Mouse (Mus musculus) MEL (cell line): ENCODE measurements around the gene Shb. TPM values are rescaled to one million over a fixed set of nuclear protein-coding genes. Genes with fewer than 3 reads are reported as not detected.

Experiments
- DNase-seq: peaks from one replicate; pipeline ENCODE4 v3.0.0; 2011; ENCODE audit warnings: low read depth, low spot score
- H3K27ac ChIP-seq: 2 replicates; pipeline ENCODE4 v1.5.1; 2012; ENCODE audit warnings: low read depth, mild to moderate bottlenecking, control low read depth, low read length, moderate library complexity; ENCODE audit not compliant: control insufficient read depth
- H3K27me3 ChIP-seq, 2 experiments: fragments of 150-350 bp in 1 of 2; sonication (generic) in 1 of 2; 2 replicates each; pipeline ENCODE4 v1.6.1; 2012; ENCODE audit warnings: low read length in 2 of 2, mild to moderate bottlenecking in 2 of 2, improper control_type of control experiment in 1 of 2, moderate library complexity in 1 of 2; ENCODE audit not compliant: insufficient read depth in 2 of 2, control insufficient read depth in 1 of 2
- H3K36me3 ChIP-seq, 2 experiments: 2 replicates each; pipeline ENCODE4 v1.6.1; 2012 to 2014; ENCODE audit warnings: low read length in 2 of 2, improper control_type of control experiment in 1 of 2, inconsistent platforms in 1 of 2, mild to moderate bottlenecking in 1 of 2; ENCODE audit not compliant: insufficient read depth in 2 of 2, control insufficient read depth in 1 of 2
- H3K4me1 ChIP-seq, 2 experiments: fragments of 150-350 bp in 1 of 2; sonication (generic) in 1 of 2; 2 replicates each; pipeline ENCODE4 v1.6.1; 2012; ENCODE audit warnings: low read length in 2 of 2, improper control_type of control experiment in 1 of 2, mild to moderate bottlenecking in 1 of 2; ENCODE audit not compliant: insufficient read depth in 2 of 2, control insufficient read depth in 1 of 2
- H3K4me3 ChIP-seq, 2 experiments: fragments of 150-350 bp in 1 of 2; sonication (generic) in 1 of 2; 2 replicates each; pipeline ENCODE4 v1.5.1; 2012; ENCODE audit warnings: low read depth in 2 of 2, low read length in 2 of 2, mild to moderate bottlenecking in 2 of 2, moderate library complexity in 2 of 2, control low read depth in 1 of 2, improper control_type of control experiment in 1 of 2; ENCODE audit not compliant: control insufficient read depth in 1 of 2, insufficient read depth in 1 of 2
- H3K79me2 ChIP-seq: 2 replicates; pipeline ENCODE4 v1.6.1; 2012; ENCODE audit warnings: mild to moderate bottlenecking, low read length, moderate library complexity; ENCODE audit not compliant: control insufficient read depth, poor library complexity, insufficient read depth
- H3K9ac ChIP-seq: 2 replicates; pipeline ENCODE4 v1.6.1; 2012; ENCODE audit warnings: low read depth, mild to moderate bottlenecking, control low read depth, low read length, moderate library complexity; ENCODE audit not compliant: control insufficient read depth, poor library complexity, severe bottlenecking
- H3K9me3 ChIP-seq: fragments of 150-350 bp; sonication (generic); replicated peaks from 2 replicates; pipeline ENCODE4 v1.6.1; 2012; ENCODE audit warnings: mild to moderate bottlenecking, low read length, improper control_type of control experiment, moderate library complexity; ENCODE audit not compliant: insufficient read depth
- CTCF ChIP-seq, 3 experiments: IDR thresholded peaks in 2 of 3; conservative IDR thresholded peaks in 1 of 3; 2 replicates each; pipeline ENCODE4 v1.5.1; 2011 to 2012; ENCODE audit warnings: low read length in 3 of 3, low read depth in 2 of 3, mild to moderate bottlenecking in 2 of 3, improper control_type of control experiment in 1 of 3, inconsistent platforms in 1 of 3, mixed read lengths in 1 of 3, moderate library complexity in 1 of 3; ENCODE audit not compliant: control insufficient read depth in 1 of 3, insufficient read depth in 1 of 3, poor library complexity in 1 of 3, severe bottlenecking in 1 of 3
- E2F4 ChIP-seq: IDR thresholded peaks from 2 replicates; pipeline ENCODE4 v1.6.1; 2011; ENCODE audit warnings: low read depth, low read length, improper control_type of control experiment, borderline replicate concordance
- EP300 ChIP-seq, 2 experiments: IDR thresholded peaks; 2 replicates each; pipeline ENCODE4 v1.6.1; 2011; ENCODE audit warnings: improper control_type of control experiment in 2 of 2, low read length in 2 of 2, low read depth in 1 of 2, mild to moderate bottlenecking in 1 of 2
- ETS1 ChIP-seq: IDR thresholded peaks from 2 replicates; pipeline ENCODE4 v1.6.1; 2012; ENCODE audit warnings: low read depth, mild to moderate bottlenecking, inconsistent platforms, low read length, improper control_type of control experiment, moderate library complexity
- GABPA ChIP-seq: IDR thresholded peaks from 2 replicates; pipeline ENCODE4 v1.6.1; 2012; ENCODE audit warnings: low read depth, mild to moderate bottlenecking, inconsistent platforms, low read length, improper control_type of control experiment, moderate library complexity
- GATA1 ChIP-seq: IDR thresholded peaks from 2 replicates; pipeline ENCODE4 v1.6.1; 2011; ENCODE audit warnings: low read depth, low read length, improper control_type of control experiment
- HCFC1 ChIP-seq: IDR thresholded peaks from 2 replicates; pipeline ENCODE4 v1.6.1; 2012; ENCODE audit warnings: low read depth, mild to moderate bottlenecking, inconsistent platforms, low read length, improper control_type of control experiment, moderate library complexity
- KAT2A ChIP-seq: conservative IDR thresholded peaks from 2 replicates; pipeline ENCODE4 v1.6.1; 2012; ENCODE audit warnings: low read depth, low read length, improper control_type of control experiment, inconsistent platforms
- MEF2A ChIP-seq: IDR thresholded peaks from 2 replicates; pipeline ENCODE4 v1.6.1; 2014; ENCODE audit warnings: low read depth, mild to moderate bottlenecking, inconsistent platforms, low read length, improper control_type of control experiment; ENCODE audit not compliant: poor library complexity, insufficient replicate concordance, severe bottlenecking; ENCODE audit errors: extremely low read depth
- MXI1 ChIP-seq: IDR thresholded peaks from 2 replicates; pipeline ENCODE4 v1.6.1; 2011; ENCODE audit warnings: mild to moderate bottlenecking, low read depth, low read length, improper control_type of control experiment
- MYB ChIP-seq: IDR thresholded peaks from 2 replicates; pipeline ENCODE4 v1.6.1; 2011; ENCODE audit warnings: mild to moderate bottlenecking, low read depth, low read length, improper control_type of control experiment
- MYC ChIP-seq: IDR thresholded peaks from 2 replicates; pipeline ENCODE4 v1.6.1; 2011; ENCODE audit warnings: low read depth, mild to moderate bottlenecking, low read length, improper control_type of control experiment, moderate library complexity
- NELFE ChIP-seq: IDR thresholded peaks from 2 replicates; pipeline ENCODE4 v1.6.1; 2011; ENCODE audit warnings: low read depth, low read length, improper control_type of control experiment
- POLR2A ChIP-seq, 2 experiments: IDR thresholded peaks; 2 replicates each; pipeline ENCODE4 v1.6.1; 2011 to 2012; ENCODE audit warnings: low read length in 2 of 2, mild to moderate bottlenecking in 2 of 2, control low read depth in 1 of 2, improper control_type of control experiment in 1 of 2, low read depth in 1 of 2, moderate library complexity in 1 of 2; ENCODE audit not compliant: control insufficient read depth in 1 of 2, insufficient read depth in 1 of 2, poor library complexity in 1 of 2
- POLR2AphosphoS5 ChIP-seq: IDR thresholded peaks from 2 replicates; pipeline ENCODE4 v1.6.1; 2012; ENCODE audit warnings: low read depth, borderline replicate concordance, mild to moderate bottlenecking, inconsistent platforms, low read length, moderate library complexity, mixed read lengths
- RAD21 ChIP-seq: IDR thresholded peaks from 2 replicates; pipeline ENCODE4 v1.6.1; 2011; ENCODE audit warnings: mild to moderate bottlenecking, low read depth, low read length, improper control_type of control experiment
- SMC3 ChIP-seq: IDR thresholded peaks from 2 replicates; pipeline ENCODE4 v1.6.1; 2011; ENCODE audit warnings: low read depth, low read length, improper control_type of control experiment
- TBP ChIP-seq: IDR thresholded peaks from 2 replicates; pipeline ENCODE4 v1.8.0; 2011; ENCODE audit warnings: low read depth, low read length, improper control_type of control experiment
- UBTF ChIP-seq: IDR thresholded peaks from 2 replicates; pipeline ENCODE4 v1.6.1; 2012; ENCODE audit warnings: low read depth, mild to moderate bottlenecking, inconsistent platforms, low read length, improper control_type of control experiment, moderate library complexity, borderline replicate concordance; ENCODE audit not compliant: insufficient read depth
- ZMIZ1 ChIP-seq: IDR thresholded peaks from 2 replicates; pipeline ENCODE4 v1.6.1; 2012; ENCODE audit warnings: low read depth, mild to moderate bottlenecking, inconsistent platforms, low read length, improper control_type of control experiment, moderate library complexity
- ZNF384 ChIP-seq: IDR thresholded peaks from 2 replicates; pipeline ENCODE4 v1.6.1; 2012; ENCODE audit warnings: low read depth, mild to moderate bottlenecking, inconsistent platforms, low read length, improper control_type of control experiment
- polyA plus RNA-seq, 2 experiments: library from polyadenylated mRNA; stranded (reverse) in 1 of 2; unstranded in 1 of 2; fragments of >175 nt in 1 of 2; fragments of >200 nt in 1 of 2; gene quantifications; 2 replicates each; pipeline versions ENCODE4 v1.2.1 to v1.2.4; 2012; ENCODE audit warnings: low replicate concordance in 2 of 2, low read depth in 1 of 2; ENCODE audit not compliant: insufficient read length in 2 of 2, insufficient read depth in 1 of 2, missing spikeins in 1 of 2
- total RNA-seq: library from RNA; depleted of rRNA; stranded (reverse); fragments of 300-350 nt; gene quantifications from 2 replicates; pipeline ENCODE4 v1.2.3, GENCODE M21; 2012

Gene Shb
- total and polyA plus RNA-seq, 3 experiments = 5.2 to 13.9 TPM; not detected in 1

DNA sequence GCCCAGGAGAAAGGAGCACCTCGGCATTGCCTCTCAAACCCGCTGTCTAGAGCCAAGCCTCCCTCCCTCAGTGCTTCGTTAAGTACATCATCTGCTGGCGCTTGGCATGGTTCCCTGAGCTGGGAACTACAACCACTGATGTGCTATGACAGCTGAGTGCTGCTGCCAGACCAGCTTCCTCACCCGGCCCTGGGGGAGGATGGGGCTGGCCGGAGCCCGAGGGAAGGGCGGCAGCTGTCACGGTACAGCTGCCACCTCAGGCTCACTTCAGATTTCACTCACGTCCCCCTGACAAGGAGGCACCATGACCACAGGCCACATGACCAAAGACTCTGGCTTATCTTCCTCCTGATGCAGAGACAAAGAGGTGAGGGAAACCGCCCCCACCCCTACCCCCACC, 59.1 kb downstream of the Shb start:
- H3K36me3 ChIP-seq = no peaks in the 10 kb centered on the region; a peak in 1 of 4 replicates
- H3K27me3 ChIP-seq = no peaks in the 10 kb centered on the region
- DNase-seq = no peak
- no peaks in the 10 kb centered on the region for H3K79me2 ChIP-seq
- no peak overlapping the region for H3K9ac ChIP-seq
- no peaks in the 10 kb centered on the region for H3K4me1 ChIP-seq
- H3K9me3 ChIP-seq = no peaks in the 10 kb centered on the region
- TF ChIP-seq UBTF (no peak), MXI1 (no peak), GABPA (no peak), NELFE (no peak), ZMIZ1 (no peak), EP300 (IDR thresholded peaks at IDR 0.05; ENCODE audit: low read depth in 1 of 2, low read length in 2 of 2) (no peak)
- no peak overlapping the region for H3K27ac ChIP-seq
- no peak overlapping the region for H3K4me3 ChIP-seq

DNA sequence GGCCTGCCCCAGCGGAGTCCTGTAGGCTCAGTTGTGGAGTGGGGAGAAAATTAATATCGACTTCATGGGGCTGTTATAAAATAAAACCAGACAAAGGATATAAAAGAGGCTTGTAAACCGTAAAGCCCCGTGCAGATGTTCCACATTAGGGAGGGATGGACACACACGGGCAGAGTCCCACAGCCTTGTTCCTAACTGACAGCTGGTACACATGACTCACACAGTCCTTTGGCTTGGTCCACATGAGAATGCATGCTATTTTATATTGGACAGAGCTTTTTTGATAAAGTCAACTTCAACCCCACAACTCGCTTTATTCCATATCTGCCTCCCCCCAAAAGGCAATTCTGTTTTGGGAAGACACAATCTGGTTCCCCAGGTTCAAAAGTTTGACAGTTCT, 59.6 kb downstream of the Shb start:
- Histone ChIP-seq H3K9me3 (no peaks in the 10 kb centered on the region), H3K27ac (no peak overlapping the region), H3K36me3 (no peaks in the 10 kb centered on the region; a peak in 1 of 4 replicates), H3K4me1 (no peaks in the 10 kb centered on the region), H3K4me3 (no peak overlapping the region), H3K27me3 (no peaks in the 10 kb centered on the region), H3K79me2 (no peaks in the 10 kb centered on the region), H3K9ac (no peak overlapping the region)
- DNase-seq = no peak
- no peak for TF ChIP-seq MYC
- TF ChIP-seq SMC3 = no peak
- TF ChIP-seq MEF2A = no peak
- TF ChIP-seq ZNF384 = no peak
- no peak for TF ChIP-seq CTCF (IDR thresholded peaks at IDR 0.05 in 2 of 3, conservative IDR thresholded peaks at IDR 0.05 in 1 of 3; ENCODE audit: control insufficient read depth in 1 of 3, insufficient read depth in 1 of 3, low read depth in 2 of 3, low read length in 3 of 3, poor library complexity in 1 of 3, severe bottlenecking in 1 of 3)
- TF ChIP-seq ETS1 = no peak
- no peak for TF ChIP-seq GATA1
- TF ChIP-seq KAT2A = no peak
- TF ChIP-seq TBP = no peak
- TF ChIP-seq POLR2A (IDR thresholded peaks at IDR 0.05; ENCODE audit: control insufficient read depth in 1 of 2, insufficient read depth in 1 of 2, low read depth in 1 of 2, low read length in 2 of 2, poor library complexity in 1 of 2) = no peak
- no peak for TF ChIP-seq UBTF
- TF ChIP-seq HCFC1 = no peak
- no peak for TF ChIP-seq MYB
- TF ChIP-seq E2F4 = no peak
- no peak for TF ChIP-seq POLR2AphosphoS5
- no peak for TF ChIP-seq RAD21
